Mouse (Mus musculus) adrenal gland, postnatal 14 days (tissue): ENCODE measurements around the gene Stim1. TPM values are rescaled to one million over a fixed set of nuclear protein-coding genes. Genes with fewer than 3 reads are reported as not detected.

ENCODE experiments used
- DNase-seq: peaks from one replicate; pipeline ENCODE4 v3.0.0; 2021; ENCODE audit warnings: mixed read lengths
- total RNA-seq: library from RNA; stranded (reverse); gene quantifications from 2 replicates; pipeline ENCODE4 v1.2.3, GENCODE M21; 2021

Gene Stim1
- total RNA-seq, 1 experiment from 2014 or later = 71.0 TPM

DNA sequence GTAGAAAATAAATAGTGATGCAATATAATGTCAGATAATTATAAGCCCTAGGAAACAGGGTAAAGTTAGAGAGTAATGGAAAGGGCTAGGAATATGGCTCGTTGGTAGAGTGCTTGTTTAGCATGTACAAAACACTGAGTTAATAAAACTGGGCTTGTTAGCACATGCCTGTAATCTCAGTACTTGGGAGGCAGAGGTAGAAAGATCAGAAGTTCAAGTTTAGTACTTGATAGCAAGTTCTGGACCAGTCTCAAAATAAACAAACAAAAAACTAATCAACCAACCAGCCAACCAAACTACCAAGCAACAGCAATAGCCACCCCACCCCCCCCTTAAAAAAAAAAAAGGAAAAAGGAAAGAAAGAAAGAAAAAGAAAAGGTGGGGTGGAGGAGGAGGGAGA lies 33.2 kb downstream of the Stim1 start:
- DNase-seq = no peak

DNA sequence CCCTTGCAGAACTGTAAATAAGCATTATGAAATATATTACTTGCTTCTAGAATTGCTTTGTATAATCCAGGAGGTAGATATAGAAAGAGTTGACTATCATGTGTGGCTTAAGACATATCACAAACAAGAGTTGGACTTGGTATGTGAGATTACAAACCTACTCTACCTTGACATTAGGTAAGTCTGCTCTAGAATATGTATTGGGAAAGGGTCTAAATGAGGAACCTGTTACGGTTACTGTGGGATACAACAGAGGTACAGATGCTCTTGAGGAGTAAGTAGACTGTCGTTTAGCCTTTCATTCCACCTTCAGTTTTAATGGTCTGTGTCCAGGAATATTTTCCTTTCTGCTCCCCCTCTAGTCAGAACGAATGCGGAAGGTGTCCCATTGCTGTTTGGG lies 34.9 kb downstream of the Stim1 start:
- no peak for DNase-seq

DNA sequence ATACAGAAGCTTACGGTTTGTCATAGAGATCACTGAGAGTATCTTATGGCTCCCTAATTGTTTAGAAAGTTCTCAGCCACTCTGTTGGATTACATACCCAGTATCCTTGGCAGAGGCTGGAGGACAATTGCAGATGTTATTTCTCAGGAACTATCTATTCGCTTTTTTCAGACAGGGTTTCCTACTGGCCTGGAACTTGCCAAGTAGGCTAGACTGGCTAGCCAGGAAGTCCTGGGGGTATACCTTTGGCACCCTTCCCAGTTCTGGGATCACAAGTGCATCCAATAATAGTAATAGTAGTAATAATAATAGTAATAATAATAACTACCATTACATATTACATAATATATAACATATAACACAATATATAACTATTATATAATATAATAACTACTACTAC lies 38.0 kb downstream of the Stim1 start:
- DNase-seq = peak; percentile 58

DNA sequence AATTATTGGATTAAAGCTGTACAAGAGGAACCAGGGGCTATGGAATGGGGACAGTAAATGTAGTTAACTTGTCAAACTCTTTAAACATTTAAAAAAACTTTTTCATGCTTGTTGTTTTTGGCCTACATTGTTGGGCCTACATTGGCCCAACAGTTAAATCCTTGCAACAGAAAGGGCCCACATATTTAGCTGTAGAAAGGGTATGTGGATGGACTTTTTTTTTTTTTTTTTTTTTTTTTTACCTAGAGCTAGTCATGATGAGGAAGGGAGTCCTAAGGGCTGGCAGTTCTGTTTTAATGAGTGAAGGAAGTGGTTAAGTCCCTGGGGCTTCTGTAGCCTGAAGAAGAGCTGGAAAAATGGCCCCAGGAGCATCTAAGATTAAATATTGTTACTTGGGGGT lies 42.7 kb downstream of the Stim1 start:
- DNase-seq = no peak

DNA sequence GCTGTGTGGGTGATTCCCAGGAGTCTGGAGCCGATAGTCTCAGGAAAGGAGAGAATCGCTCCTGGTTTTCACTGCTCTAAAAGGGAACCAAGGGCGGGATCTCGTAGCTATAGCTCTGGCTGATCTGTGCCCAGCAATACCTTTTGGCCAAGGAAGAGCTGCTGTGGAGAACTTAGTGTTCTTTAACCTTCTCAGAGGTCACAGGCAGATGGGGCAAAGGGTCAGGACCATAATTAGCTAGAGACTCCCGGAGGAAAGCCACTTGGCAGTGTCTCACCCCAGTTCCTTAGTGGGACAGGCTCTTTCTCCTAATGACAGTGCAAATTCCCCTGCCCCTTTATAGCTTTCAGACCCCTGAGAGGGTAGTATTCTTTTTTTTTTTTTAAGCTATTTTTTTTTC lies 43.2 kb downstream of the Stim1 start:
- DNase-seq = peak; percentile 34

DNA sequence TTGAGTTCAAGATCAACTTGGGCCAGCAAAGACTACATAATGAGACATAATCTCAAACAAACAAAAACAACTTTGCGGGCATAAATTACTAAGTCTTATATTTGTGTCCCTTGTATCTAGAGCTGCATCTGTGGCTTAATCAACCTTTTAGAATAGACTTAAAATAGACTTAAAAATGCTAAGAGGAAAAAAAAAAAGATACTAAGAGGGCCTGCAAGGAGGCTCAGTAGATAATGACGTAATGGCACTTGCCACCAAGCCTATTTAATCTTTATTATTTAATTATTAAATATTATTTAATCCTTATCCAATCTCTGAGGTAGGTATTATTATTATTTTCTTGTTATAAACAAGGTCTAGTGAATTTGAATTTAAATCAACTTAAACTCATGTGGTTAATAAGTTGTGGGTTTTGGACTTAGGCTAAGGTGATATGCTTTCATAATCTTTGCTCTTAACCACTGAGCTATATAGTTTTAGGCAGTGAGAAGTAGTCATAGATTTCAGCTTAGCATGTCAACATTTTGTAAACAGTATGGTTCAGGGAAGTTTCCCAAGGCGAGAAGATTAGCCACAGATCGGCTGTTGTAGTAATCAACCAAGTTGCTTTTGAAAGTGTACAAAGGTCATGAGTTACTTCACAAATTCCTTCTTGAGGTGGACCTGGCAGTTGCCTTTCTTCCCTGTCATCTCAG lies 45.4 kb downstream of the Stim1 start:
- DNase-seq = no peak

DNA sequence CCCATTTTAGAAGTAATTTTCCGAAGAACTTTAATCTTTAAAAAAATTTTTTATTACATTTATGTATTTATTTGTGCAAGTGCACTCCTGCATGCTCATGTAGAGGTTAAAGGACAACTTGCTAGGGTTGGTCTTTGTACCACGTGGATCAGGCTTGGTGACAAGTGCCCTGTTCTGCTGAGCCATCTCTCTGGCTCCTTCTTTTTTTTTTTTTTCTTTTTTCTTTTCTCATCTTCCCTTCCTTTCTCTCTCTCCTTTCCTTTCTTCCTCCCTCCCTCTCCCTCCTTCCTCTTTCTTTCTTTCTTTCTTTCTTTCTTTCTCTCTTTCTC lies 45.9 kb downstream of the Stim1 start:
- DNase-seq = no peak

DNA sequence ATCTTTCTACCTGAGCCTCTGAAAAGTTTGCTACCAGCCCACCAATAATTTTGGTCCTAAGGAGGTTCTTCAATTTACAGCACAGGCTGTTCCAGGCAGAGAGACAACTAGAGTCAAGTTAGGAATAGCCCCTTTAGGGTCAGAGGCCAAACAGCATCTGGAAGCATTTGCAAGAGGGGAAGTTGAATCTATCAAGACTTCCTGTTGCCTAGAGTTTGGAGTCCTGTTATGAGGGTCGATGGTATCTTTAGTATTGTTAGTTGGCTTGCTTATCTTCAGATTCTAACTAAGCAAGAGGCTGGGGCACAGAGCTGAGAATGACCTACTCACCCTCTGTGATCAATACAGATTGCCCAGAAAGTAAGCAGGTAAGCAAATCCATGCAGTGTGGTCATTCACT lies 46.5 kb downstream of the Stim1 start:
- DNase-seq = peak; percentile 42

DNA sequence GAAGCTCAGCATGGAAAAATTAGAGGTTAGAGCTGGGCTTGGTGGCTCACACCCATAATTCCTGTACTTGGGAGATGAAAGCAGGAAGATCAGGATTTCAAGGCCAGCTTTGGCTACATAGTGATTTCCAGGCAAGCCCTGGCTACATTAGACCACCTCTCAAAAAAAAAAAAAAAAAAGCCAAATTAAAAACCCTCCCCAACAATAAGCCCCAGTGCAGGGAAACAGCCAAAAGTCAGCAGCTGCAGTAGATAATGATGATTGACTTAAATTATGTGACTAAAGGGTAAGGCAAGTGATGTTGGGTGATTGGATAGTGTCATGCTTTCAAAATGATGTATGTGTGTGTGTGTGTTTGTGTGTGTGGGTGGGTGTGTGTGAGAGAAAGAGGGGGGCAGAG lies 47.3 kb downstream of the Stim1 start:
- DNase-seq = no peak

DNA sequence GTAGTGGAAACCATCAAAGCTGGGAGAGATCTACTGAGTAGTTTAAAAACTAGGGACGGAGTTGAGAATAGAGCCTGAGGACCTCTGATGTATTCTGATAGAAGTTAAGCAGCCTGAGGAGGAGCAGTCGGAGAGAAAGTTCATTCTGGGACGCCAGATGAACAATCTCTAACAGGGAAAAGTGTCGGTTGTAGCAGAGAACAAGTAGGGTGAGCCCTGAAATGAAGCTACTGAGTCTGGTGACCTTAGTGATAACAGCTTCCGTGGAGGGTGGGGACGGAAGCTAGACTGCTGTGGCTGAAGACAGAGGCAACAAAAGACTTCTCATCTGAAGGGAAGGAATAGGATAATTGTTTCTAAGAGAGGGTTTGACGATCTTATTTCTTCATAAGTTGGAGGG lies 47.8 kb downstream of the Stim1 start:
- no peak for DNase-seq

DNA sequence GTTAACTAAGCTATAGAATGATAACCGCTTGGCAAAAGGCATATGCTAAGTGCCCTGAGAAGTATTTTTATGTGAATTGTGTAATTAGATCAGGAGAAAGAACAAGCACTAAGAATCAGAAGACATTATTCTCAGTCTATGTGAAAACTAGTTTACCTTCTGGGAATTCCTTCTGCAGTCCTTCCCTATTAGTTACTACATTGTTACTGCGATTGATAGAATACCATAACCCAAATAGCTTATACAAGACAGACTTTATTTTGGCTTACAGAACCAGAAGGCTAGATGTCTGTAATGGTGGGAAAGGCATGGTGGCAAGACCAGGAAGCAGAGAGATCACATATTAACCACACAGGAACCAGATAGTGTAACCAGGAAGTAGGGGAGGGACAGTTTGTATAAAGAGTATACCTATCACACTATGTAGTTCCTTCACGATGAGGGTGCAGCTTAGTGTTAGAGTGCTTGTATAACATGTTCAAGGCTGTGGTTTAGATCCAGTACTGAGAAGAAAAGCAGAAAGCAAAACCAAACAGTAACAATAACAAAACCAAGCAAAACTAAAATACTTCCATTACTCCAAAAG lies 50.1 kb downstream of the Stim1 start:
- DNase-seq = no peak

DNA sequence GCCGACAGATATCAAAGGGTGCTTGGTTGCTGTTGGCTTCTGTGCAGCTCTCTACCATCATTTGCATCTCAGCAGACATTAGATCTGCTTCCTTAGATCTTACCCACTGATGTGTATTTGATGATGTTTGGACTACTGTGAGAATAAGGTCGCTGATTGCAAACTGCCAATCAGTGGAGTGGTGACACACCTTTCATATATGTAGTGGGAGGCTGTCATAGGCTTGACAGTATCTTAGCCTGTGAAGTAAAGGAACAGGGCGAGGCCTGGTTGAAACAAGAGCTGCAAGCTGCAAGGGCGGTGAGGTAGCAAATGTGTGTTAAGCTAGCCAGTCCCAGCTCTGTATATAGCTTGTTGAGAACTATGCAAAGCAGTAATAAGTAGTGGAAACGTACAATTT lies 54.5 kb downstream of the Stim1 start:
- no peak for DNase-seq

DNA sequence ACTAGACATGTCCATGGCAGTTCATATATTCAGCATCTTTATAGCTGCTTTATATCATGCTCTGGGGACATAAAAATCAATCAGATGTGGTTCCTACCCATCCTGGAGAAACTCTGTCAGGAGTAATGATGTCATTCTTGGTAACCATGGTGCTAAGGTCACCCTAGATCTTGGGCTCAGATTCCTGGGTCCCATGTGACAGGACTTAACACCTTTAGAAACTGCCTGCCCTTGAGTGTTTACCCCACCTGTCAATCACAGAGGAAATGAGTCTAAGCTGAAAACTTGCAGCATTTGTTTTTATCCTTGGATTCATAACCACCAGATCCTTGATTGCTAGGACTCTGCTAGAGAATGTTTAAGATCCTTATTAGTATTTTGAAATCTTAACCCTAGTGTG lies 58.7 kb downstream of the Stim1 start:
- no peak for DNase-seq

DNA sequence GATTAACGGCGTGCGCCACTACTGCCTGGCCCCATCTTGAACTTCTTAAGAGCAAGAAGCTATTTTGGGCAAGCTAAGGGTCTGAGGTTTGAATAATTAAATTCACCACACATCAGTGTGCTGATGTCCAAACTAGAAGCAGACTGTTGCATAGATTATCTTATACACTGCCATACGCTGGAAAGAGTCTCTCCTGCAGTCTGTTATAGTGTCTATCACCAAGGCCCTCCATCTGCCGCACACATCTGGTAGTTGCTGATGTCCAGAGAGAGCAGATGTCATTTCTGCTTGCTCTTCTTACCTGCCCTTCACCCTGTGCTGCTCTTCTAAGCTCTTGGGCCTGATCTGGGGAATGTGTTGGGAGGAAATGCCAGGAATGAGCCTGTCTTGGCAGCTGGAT lies 62.7 kb downstream of the Stim1 start:
- no peak for DNase-seq

DNA sequence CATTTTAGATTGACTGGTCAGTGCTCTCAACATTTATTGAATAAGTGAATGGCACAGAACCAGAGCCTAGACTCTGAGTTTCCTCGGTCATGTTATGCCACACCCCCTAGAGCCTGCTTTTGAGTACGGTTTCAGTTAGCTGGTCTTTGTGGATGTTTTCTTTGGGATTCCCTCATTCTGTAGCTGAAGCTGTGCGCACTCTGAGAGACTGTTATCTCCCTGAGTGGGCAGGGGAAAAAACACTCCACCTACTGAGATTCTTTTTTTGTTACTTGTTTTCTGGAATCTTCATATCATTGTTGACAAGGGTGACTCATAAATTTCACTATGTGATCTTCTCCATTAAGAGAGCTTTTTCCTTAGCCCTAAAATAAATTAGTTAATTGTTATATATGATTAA lies 63.9 kb downstream of the Stim1 start:
- DNase-seq = no peak

DNA sequence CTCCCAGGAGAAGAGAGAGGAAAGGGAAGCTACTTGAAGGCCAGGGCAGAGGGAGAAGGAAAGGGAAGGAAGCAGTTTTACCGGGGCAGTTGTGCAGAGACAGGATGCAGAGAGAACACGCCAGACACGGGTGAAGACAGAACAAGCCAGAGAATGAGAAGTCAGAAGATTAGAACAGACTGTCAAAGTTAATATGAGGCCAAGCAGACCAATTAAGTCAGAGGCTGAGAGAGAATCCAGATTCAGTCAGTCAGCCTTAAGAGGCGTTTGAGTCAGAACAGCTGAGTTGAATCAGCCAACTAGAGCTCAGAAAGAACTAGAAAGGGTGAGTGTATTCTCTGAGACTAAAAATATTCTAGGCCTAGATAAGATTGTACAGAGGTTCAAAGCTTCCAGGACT lies 66.1 kb downstream of the Stim1 start:
- no peak for DNase-seq

DNA sequence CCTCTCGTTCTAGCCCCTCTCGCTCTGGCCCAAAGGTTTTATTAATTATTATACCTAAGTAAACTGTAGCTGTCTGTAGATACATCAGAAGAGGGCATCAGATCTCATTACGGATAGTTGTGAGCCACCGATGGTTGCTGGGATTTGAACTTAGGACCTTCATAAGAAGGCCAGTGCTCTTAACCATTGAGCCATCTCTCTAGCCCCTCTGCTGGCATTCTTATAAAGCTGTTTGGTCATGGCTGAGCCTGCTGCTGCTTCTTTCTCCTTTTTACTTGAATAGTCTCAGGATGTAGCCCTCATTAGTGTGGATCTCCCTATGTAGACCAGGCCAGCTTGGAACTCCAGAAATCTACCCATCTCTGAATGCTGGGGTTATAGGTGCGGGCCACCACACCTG lies 69.7 kb downstream of the Stim1 start:
- no peak for DNase-seq

DNA sequence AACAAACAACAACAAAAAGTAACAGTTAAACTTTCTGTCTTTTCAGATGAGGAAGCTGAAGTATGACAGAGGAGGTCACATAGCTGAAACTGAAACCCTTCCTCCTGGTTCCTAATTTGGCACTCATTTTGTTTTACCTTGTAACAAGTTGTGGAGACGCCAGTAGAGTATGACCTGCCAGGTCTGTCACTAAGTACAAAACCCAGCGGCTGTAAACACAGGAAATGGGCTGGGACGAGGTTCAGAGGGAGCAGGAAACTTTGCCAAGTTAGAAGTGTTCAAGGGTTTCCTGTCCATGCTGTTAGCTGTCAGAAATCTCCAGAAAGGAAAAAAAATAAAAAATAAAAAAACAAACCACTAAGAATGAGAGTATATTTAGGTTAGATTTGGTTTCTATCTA lies 70.3 kb downstream of the Stim1 start:
- peak; percentile 53 for DNase-seq

DNA sequence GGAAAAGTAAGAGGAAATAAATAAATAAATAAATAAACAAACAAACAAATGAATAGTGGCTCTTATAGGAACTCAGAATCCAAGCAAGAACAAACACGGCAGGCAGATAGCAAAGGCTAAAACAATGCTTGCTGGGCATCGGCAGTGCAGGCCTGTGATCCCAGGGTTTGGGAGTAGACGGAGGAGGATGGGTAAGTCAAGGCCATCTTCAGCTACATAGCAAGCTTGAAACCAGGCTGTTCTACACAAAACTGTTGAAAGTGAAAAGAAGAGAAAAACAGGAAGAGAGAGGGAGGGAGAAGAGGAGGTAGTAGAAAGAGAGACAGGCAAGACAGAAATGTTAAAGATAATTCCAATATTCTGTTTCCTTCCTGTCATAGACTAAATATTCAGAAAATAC lies 71.3 kb downstream of the Stim1 start:
- DNase-seq = no peak

DNA sequence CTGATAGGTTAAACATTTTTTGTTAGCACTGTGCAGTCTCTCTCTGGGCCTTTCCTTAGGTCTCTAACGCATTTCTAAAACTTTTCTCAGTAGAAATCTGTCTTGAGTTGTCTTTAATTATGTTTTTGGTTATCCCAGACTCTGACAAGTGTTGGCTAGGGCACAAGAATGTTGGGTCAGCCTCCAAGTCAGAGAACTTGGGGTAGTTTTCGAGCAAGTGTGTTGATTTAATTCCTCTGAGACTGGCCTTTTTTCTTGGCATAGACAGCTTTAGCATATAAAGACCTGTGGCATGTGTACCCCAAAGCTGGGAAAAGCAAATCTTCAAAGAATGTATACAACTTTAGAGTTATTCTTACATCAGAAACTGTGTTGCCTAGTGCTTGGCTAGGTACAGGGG lies 78.3 kb downstream of the Stim1 start:
- DNase-seq = peak; percentile 26

DNA sequence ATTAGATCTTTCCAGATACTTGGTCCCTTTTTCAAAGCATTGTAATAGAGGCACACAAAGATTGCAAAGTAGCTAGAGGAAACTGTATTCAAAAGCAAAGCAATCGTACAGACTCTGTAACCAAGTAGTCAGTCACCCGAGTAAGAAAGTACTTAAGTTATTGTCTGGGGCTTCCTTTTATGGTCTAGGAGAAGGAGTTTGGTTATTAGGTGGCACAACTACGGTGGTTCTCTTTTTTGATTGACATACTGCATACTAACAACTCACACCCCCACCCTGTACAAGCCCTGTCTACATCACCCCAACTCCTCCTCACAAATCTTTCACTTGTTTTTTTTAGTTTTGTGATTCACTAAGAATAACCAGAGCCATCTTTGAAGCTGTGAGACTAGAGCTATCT lies 79.7 kb downstream of the Stim1 start:
- DNase-seq = no peak

DNA sequence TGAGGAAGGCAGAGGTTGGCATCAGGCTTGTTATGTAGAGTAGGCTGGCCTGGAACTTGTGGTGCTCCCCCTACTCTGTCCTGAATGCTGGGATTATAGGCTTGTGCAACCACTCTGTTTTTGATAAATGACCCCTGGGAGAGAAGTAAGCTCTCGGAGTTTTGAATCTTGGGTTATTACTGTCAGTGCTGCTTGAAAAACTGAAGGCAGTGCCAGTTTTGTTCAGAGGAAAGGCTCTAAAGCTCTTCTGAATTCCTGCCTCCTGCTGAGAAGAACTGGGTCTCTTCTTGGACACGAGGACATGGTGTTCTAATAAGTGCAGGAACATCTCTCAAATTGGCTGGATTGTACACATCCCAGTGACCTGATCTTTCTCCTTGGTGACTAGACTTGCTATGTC lies 81.1 kb downstream of the Stim1 start:
- DNase-seq = no peak

DNA sequence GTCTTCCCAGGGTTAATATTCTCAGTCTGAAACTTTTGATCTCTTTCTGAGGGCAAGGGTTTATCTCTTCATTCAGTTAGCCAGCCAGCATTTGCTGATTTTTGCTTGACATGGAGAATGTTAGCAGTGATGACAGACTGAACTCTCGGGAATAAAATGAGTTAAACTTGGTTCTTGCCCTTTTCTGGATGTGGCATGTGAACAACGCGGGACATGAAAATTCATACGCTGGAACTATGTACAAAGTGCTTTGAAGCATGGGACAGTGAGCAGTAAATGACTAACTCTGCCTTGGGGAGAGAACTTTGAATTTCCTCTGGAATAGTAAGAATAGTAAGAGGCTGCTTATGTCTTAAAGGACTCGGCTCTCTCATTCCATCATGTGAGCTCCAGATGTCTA lies 81.6 kb downstream of the Stim1 start:
- no peak for DNase-seq

DNA sequence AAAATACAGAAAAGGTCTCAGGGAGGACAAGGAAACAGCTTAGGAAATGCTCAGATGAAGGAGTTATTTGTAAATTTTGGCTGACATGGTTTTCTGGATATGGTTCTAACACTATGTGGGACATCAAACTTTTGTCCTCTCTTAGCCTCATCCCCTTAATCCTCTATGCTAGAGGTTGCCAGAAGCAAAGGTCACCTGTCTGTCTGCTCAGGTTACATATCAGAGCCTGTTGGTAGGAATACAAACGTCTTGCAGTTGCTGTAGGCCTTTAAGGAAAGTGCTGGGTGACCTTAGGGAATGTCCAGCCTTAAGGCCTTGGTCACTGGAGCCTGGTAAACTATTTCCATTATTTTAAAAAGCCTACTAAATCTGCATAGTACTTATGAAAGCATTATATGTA lies 85.8 kb downstream of the Stim1 start:
- DNase-seq = no peak

DNA sequence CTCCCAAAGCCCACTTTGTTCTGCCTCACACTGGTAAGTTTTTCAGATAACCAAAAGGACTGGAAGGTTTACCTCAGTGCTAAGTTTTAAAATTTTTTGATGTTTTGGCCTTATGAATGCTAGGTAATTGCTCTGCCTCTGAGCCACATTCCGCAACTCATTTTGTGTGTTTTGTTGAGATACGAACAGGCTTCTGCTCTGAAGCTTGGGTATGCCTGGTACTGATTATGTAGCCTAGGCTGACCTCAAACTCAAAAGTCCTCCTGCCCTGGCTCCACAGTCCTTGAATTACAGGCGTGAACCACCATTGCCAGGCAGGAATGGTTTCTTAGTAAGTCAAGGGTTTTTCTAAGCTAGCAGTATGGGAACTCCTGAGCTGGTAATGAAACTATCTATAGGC lies 90.5 kb downstream of the Stim1 start:
- no peak for DNase-seq
